Mouse (Mus musculus) adrenal gland, postnatal 36 days (tissue): ENCODE measurements around the gene Stxbp2. TPM values are rescaled to one million over a fixed set of nuclear protein-coding genes. Genes with fewer than 3 reads are reported as not detected.

Experiments used
- DNase-seq, 2 experiments: peaks; one replicate each; pipeline ENCODE4 v3.0.0; 2021; ENCODE audit warnings: mixed read lengths in 1 of 2
- total RNA-seq, 2 experiments: library from RNA; stranded (reverse); gene quantifications; 2 replicates each; pipeline ENCODE4 v1.2.3; 2021

The Stxbp2 gene
- total RNA-seq, 2 experiments from 2014 or later: 76.0 to 109 TPM

- DNase-seq: no peak
These were observed 2.7 kb upstream of the Stxbp2 start for GRCm38 (mm10) chr8:3628014-3628413.

- peak in 1 of 2 experiments; percentile 35 for DNase-seq
These were observed 722 bp downstream of the Stxbp2 start for GRCm38 (mm10) chr8:3631478-3631875.

- peak; percentile 76 to 77 for DNase-seq
These were observed 15.0 kb downstream of the Stxbp2 start for GRCm38 (mm10) chr8:3645804-3646203.

- DNase-seq: no peak
These were observed 16.2 kb downstream of the Stxbp2 start for GRCm38 (mm10) chr8:3646824-3647531.

GRCm38 (mm10) chr8:3647561-3647960 lies 16.8 kb downstream of the Stxbp2 start:
- no peak for DNase-seq

GRCm38 (mm10) chr8:3648268-3648667 lies 17.5 kb downstream of the Stxbp2 start:
- no peak for DNase-seq

GRCm38 (mm10) chr8:3648990-3649389 lies 18.2 kb downstream of the Stxbp2 start:
- DNase-seq: no peak

- DNase-seq: no peak
These were observed 22.1 kb downstream of the Stxbp2 start for GRCm38 (mm10) chr8:3652845-3653244.

GRCm38 (mm10) chr8:3654726-3655508 lies 24.2 kb downstream of the Stxbp2 start:
- no peak for DNase-seq

GRCm38 (mm10) chr8:3655526-3655925 lies 24.8 kb downstream of the Stxbp2 start, which contains the start of gene Retn:
Gene Retn, plus strand, starts transcription at chr8:3655770.
- no peak for DNase-seq

GRCm38 (mm10) chr8:3656725-3657381 lies 26.1 kb downstream of the Stxbp2 start:
- peak in 1 of 2 experiments; percentile 32 for DNase-seq

- DNase-seq: no peak
These were observed 30.1 kb downstream of the Stxbp2 start for GRCm38 (mm10) chr8:3660889-3661288.

- no peak for DNase-seq
These were observed 33.6 kb downstream of the Stxbp2 start for GRCm38 (mm10) chr8:3664405-3664804.

GRCm38 (mm10) chr8:3665507-3665906 lies 34.8 kb downstream of the Stxbp2 start, which contains the start of gene Mcemp1:
Gene Mcemp1, plus strand, starts transcription at chr8:3665754.
- DNase-seq: no peak

GRCm38 (mm10) chr8:3670388-3670787 lies 39.6 kb downstream of the Stxbp2 start:
- DNase-seq: no peak

GRCm38 (mm10) chr8:3671980-3672491 lies 41.3 kb downstream of the Stxbp2 start, which contains the start of gene Fcor:
Gene Fcor, minus strand, starts transcription at chr8:3672362.
- DNase-seq: peak; percentile 86 to 90

GRCm38 (mm10) chr8:3674671-3675070 lies 43.9 kb downstream of the Stxbp2 start:
- no peak for DNase-seq

GRCm38 (mm10) chr8:3676131-3676992 lies 45.6 kb downstream of the Stxbp2 start, which contains the start of gene Trappc5:
Gene Trappc5, plus strand, starts transcription at chr8:3676299.
- peak; percentile 95 to 96 for DNase-seq

GRCm38 (mm10) chr8:3676993-3677579 lies 46.3 kb downstream of the Stxbp2 start:
- DNase-seq: peak; percentile 37 to 38

GRCm38 (mm10) chr8:3678831-3679230 lies 48.1 kb downstream of the Stxbp2 start:
- no peak for DNase-seq

GRCm38 (mm10) chr8:3679236-3679635 lies 48.5 kb downstream of the Stxbp2 start:
- DNase-seq: no peak
